Mouse (Mus musculus) forebrain, embryonic 16.5 days (tissue): ENCODE measurements around the gene Snx9. TPM values are rescaled to one million over a fixed set of nuclear protein-coding genes. Genes with fewer than 3 reads are reported as not detected.

Source experiments
- ATAC-seq: fragments of 200-750 bp; cut with Nextera tagmentation; 2 replicates; pipeline ENCODE4 v1.8.0; 2017; ENCODE audit warnings: mild to moderate bottlenecking, moderate library complexity
- H3K27ac ChIP-seq: fragments of 300-500 bp; sonication (generic); 2 replicates; pipeline ENCODE4 v1.5.1; 2014; ENCODE audit warnings: low read length, control low read depth
- H3K27me3 ChIP-seq: fragments of 300-500 bp; sonication (generic); replicated peaks from 2 replicates; pipeline ENCODE4 v1.6.1; 2014; ENCODE audit warnings: low read length; ENCODE audit not compliant: control insufficient read depth, insufficient read depth
- H3K36me3 ChIP-seq: fragments of 300-500 bp; sonication (generic); 2 replicates; pipeline ENCODE4 v1.6.1; 2014; ENCODE audit not compliant: control insufficient read depth, insufficient read depth
- H3K4me1 ChIP-seq: fragments of 300-500 bp; sonication (generic); replicated peaks from 2 replicates; pipeline ENCODE4 v1.6.1; 2014; ENCODE audit warnings: low read length; ENCODE audit not compliant: control insufficient read depth, insufficient read depth
- H3K4me2 ChIP-seq: fragments of 300-500 bp; sonication (generic); 2 replicates; pipeline ENCODE4 v1.6.1; 2014; ENCODE audit warnings: mild to moderate bottlenecking, low read length, control low read depth
- H3K4me3 ChIP-seq: fragments of 300-500 bp; sonication (generic); replicated peaks from 2 replicates; pipeline ENCODE4 v1.5.1; 2014; ENCODE audit warnings: mild to moderate bottlenecking, low read length, control low read depth
- H3K9ac ChIP-seq: fragments of 300-500 bp; sonication (generic); replicated peaks from 2 replicates; pipeline ENCODE4 v1.6.1; 2014; ENCODE audit warnings: low read depth, low read length, control low read depth
- H3K9me3 ChIP-seq: fragments of 300-500 bp; sonication (generic); 2 replicates; pipeline ENCODE4 v1.6.1; 2016; ENCODE audit warnings: low read length; ENCODE audit not compliant: control insufficient read depth
- WGBS: fragments of 180-500 bp; shearing (Covaris S2); extraction: QIAGEN DNeasy Blood & Tissue Kit; methylation state at CpG from one replicate; pipeline ENCODE4 v1.1.7; 2014; 5-methylcytosine and 5-hydroxymethylcytosine counted together
- polyA plus RNA-seq: library from polyadenylated mRNA; unstranded; fragments of >200 nt; fragmentation: Nextera tagmentation; extraction: Ambion mirVana; gene quantifications from 2 replicates; pipeline ENCODE4 v1.2.1, GENCODE M21; 2015

Gene Snx9
- polyA plus RNA-seq: 4.5 and 6.1 TPM in 2 replicates

GRCm38 (mm10) chr17:5841128-5841942 lies at the start of gene Snx9:
Snx9 (plus strand) TSS chr17:5841329.
- WGBS: under 1% methylated on average over 102 of the region's 131 CpGs
- peak within 1 kb of the TSS; percentile 84 for H3K27ac ChIP-seq
- ATAC-seq: peak; percentile 90

GRCm38 (mm10) chr17:5792164-5792791 lies 48.9 kb upstream of the Snx9 start:
- 91% methylated on average over 12 of the region's 12 CpGs for WGBS
- H3K4me3 ChIP-seq: no peak overlapping the region
- H3K9me3 ChIP-seq: 0 out of 2 replicates have a peak, but pooled peaks cover 2% of the 10 kb centered on the region
- H3K4me1 ChIP-seq: peaks cover 3% of the 10 kb centered on the region
- no peaks in the 10 kb centered on the region for H3K27me3 ChIP-seq
- no peak overlapping the region for H3K4me2 ChIP-seq
- H3K36me3 ChIP-seq: no peaks in the 10 kb centered on the region
- H3K9ac ChIP-seq: no peak overlapping the region
- ATAC-seq: no peak
- H3K27ac ChIP-seq: no peak overlapping the region

More at GRCm38 (mm10) chr17:5841128-5841942, at the start of gene Snx9:
- no peaks in the 10 kb centered on the region for H3K27me3 ChIP-seq
- peak within 1 kb of the TSS; percentile 79 for H3K4me3 ChIP-seq
- H3K9ac ChIP-seq: peak within 1 kb of the TSS; percentile 87
- peaks cover 4% of the 10 kb centered on the region for H3K4me1 ChIP-seq
- H3K4me2 ChIP-seq: peak within 1 kb of the TSS; percentile 81
- H3K36me3 ChIP-seq: no peaks in the 10 kb centered on the region
- no peaks in the 10 kb centered on the region for H3K9me3 ChIP-seq

- H3K4me3 ChIP-seq: no peak overlapping the region
- ATAC-seq: no peak
- H3K9me3 ChIP-seq: no peaks in the 10 kb centered on the region
- H3K4me2 ChIP-seq: no peak overlapping the region
- H3K36me3 ChIP-seq: no peaks in the 10 kb centered on the region
- no peak overlapping the region for H3K27ac ChIP-seq
- H3K4me1 ChIP-seq: peaks cover 3% of the 10 kb centered on the region
- H3K27me3 ChIP-seq: no peaks in the 10 kb centered on the region
- H3K9ac ChIP-seq: no peak overlapping the region
- WGBS: 72% methylated on average over 4 of the region's 4 CpGs
Measured at GRCm38 (mm10) chr17:5793593-5793992, 47.5 kb upstream of the Snx9 start.

GRCm38 (mm10) chr17:5794276-5794675 lies 46.9 kb upstream of the Snx9 start:
- H3K27ac ChIP-seq: no peak overlapping the region
- H3K36me3 ChIP-seq: no peaks in the 10 kb centered on the region
- no peaks in the 10 kb centered on the region for H3K27me3 ChIP-seq
- H3K4me2 ChIP-seq: no peak overlapping the region
- WGBS: 86% methylated on average over 5 of the region's 5 CpGs
- ATAC-seq: no peak
- H3K4me3 ChIP-seq: no peak overlapping the region
- H3K9me3 ChIP-seq: no peaks in the 10 kb centered on the region
- H3K9ac ChIP-seq: no peak overlapping the region
- peaks cover 3% of the 10 kb centered on the region for H3K4me1 ChIP-seq

GRCm38 (mm10) chr17:5795369-5795768 lies 45.8 kb upstream of the Snx9 start:
- Histone ChIP-seq H3K4me3 (no peak overlapping the region), H3K36me3 (no peaks in the 10 kb centered on the region), H3K9me3 (no peaks in the 10 kb centered on the region), H3K27me3 (no peaks in the 10 kb centered on the region), H3K27ac (no peak overlapping the region), H3K9ac (no peak overlapping the region), H3K4me2 (no peak overlapping the region), H3K4me1 (peaks cover 3% of the 10 kb centered on the region)
- 76% methylated on average over 5 of the region's 5 CpGs for WGBS
- no peak for ATAC-seq

- WGBS: 3% methylated on average over 5 of the region's 5 CpGs
- Histone ChIP-seq H3K4me3 (no peak overlapping the region), H3K27ac (no peak overlapping the region), H3K9ac (no peak overlapping the region), H3K9me3 (no peaks in the 10 kb centered on the region), H3K4me2 (no peak overlapping the region), H3K27me3 (no peaks in the 10 kb centered on the region), H3K4me1 (peaks cover 3% of the 10 kb centered on the region), H3K36me3 (no peaks in the 10 kb centered on the region)
- peak; percentile 83 for ATAC-seq
Measured at GRCm38 (mm10) chr17:5795878-5796277, 45.3 kb upstream of the Snx9 start.

- ATAC-seq: no peak
- Histone ChIP-seq H3K4me2 (no peak overlapping the region), H3K27me3 (no peaks in the 10 kb centered on the region), H3K9me3 (no peaks in the 10 kb centered on the region), H3K4me1 (peaks cover 3% of the 10 kb centered on the region), H3K27ac (no peak overlapping the region), H3K4me3 (no peak overlapping the region), H3K36me3 (no peaks in the 10 kb centered on the region), H3K9ac (no peak overlapping the region)
- WGBS: 53% methylated on average over 5 of the region's 5 CpGs
Measured at GRCm38 (mm10) chr17:5797124-5797760, 43.9 kb upstream of the Snx9 start.

GRCm38 (mm10) chr17:5798221-5798801 lies 42.8 kb upstream of the Snx9 start:
- 69% methylated on average over 13 of the region's 13 CpGs for WGBS

GRCm38 (mm10) chr17:5798900-5799299 lies 42.2 kb upstream of the Snx9 start:
- Histone ChIP-seq H3K9ac (no peak overlapping the region), H3K4me2 (no peak overlapping the region), H3K4me3 (no peak overlapping the region), H3K4me1 (peaks cover 3% of the 10 kb centered on the region), H3K27ac (no peak overlapping the region), H3K27me3 (no peaks in the 10 kb centered on the region), H3K9me3 (no peaks in the 10 kb centered on the region), H3K36me3 (no peaks in the 10 kb centered on the region)
- ATAC-seq: no peak
- 81% methylated on average over 5 of the region's 5 CpGs for WGBS

More at GRCm38 (mm10) chr17:5798221-5798801, 42.8 kb upstream of the Snx9 start:
- H3K27me3 ChIP-seq: no peaks in the 10 kb centered on the region
- ATAC-seq: no peak
- H3K4me1 ChIP-seq: peaks cover 3% of the 10 kb centered on the region
- no peak overlapping the region for H3K4me2 ChIP-seq
- no peak overlapping the region for H3K4me3 ChIP-seq
- H3K9ac ChIP-seq: no peak overlapping the region
- H3K9me3 ChIP-seq: no peaks in the 10 kb centered on the region
- H3K36me3 ChIP-seq: no peaks in the 10 kb centered on the region
- H3K27ac ChIP-seq: no peak overlapping the region
